Comparison of ENCODE assay signal across 8 mouse cellular contexts in the genomic region with DNA sequence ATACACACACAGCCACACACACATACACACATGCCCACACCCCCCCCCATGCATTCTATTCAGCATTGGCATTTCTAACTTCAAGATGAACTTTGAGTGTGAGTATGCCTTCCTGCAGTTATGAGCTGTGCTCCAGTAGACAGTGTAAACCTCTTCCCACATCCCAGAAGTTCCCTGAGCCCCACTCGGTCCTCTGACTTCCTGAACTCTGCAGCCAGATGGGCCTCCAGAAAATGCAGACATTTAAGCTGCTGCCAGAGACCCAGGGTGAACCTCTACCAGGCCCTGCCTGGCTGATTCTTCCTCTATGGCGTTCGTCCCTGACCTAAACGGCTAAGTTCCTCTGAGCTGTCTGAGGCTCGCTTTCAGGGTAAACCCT. TPM values are rescaled to one million over a fixed set of nuclear protein-coding genes. Genes with fewer than 3 reads are reported as not detected.
DNase-seq lines count a peak whose midpoint lies in the region; ATAC-seq and TF ChIP-seq lines count a peak whose summit lies in the region.

No protein-coding gene starts in this region.

- no peak for ATAC-seq in hindbrain, postnatal 0 days
- ATAC-seq in hindbrain, embryonic 12.5 days (ENCODE audit: low FRiP score): no peak
- no peak for ATAC-seq in midbrain, embryonic 11.5 days (ENCODE audit: low FRiP score)
- ATAC-seq in midbrain, embryonic 16.5 days: no peak
- ATAC-seq in intestine, embryonic 15.5 days: peak; percentile 35; the same call in 1 of the 2 replicates
- no peak for ATAC-seq in stomach, embryonic 14.5 days (ENCODE audit: insufficient number of reproducible peaks, insufficient read depth, low FRiP score, low read depth)

- H3K4me3 ChIP-seq in hindbrain, postnatal 0 days (ENCODE audit: low read length): no peak overlapping the region
- H3K4me3 ChIP-seq in hindbrain, embryonic 12.5 days: no peak overlapping the region
- no peak overlapping the region for H3K4me3 ChIP-seq in midbrain, embryonic 11.5 days (ENCODE audit: low read depth, low read length)
- no peak overlapping the region for H3K4me3 ChIP-seq in midbrain, embryonic 16.5 days (ENCODE audit: low read depth, low read length)
- no peak overlapping the region for H3K4me3 ChIP-seq in intestine, embryonic 15.5 days (replicated peaks)
- no peak overlapping the region for H3K4me3 ChIP-seq in stomach, embryonic 14.5 days (ENCODE audit: low read depth, low read length)

- no peaks in the 10 kb centered on the region for H3K9me3 ChIP-seq in hindbrain, postnatal 0 days (ENCODE audit: low read length)
- no peaks in the 10 kb centered on the region for H3K9me3 ChIP-seq in hindbrain, embryonic 12.5 days (replicated peaks)
- H3K9me3 ChIP-seq in midbrain, embryonic 11.5 days (ENCODE audit: control insufficient read depth, low read length): no peaks in the 10 kb centered on the region
- no peaks in the 10 kb centered on the region for H3K9me3 ChIP-seq in midbrain, embryonic 16.5 days (replicated peaks; ENCODE audit: control insufficient read depth, low read length, poor library complexity, severe bottlenecking)
- H3K9me3 ChIP-seq in intestine, embryonic 15.5 days: no peaks in the 10 kb centered on the region
- H3K9me3 ChIP-seq in stomach, embryonic 14.5 days (ENCODE audit: control insufficient read depth, low read depth, low read length): no peaks in the 10 kb centered on the region

- 67% methylated on average over 5 of the region's 5 CpGs for WGBS in hindbrain, postnatal 0 days
- WGBS in hindbrain, embryonic 12.5 days: 63% methylated on average over 5 of the region's 5 CpGs
- 67% methylated on average over 5 of the region's 5 CpGs for WGBS in midbrain, embryonic 11.5 days
- WGBS in midbrain, embryonic 16.5 days: 63% methylated on average over 5 of the region's 5 CpGs
- WGBS in intestine, embryonic 15.5 days: 39% methylated on average over 5 of the region's 5 CpGs
- WGBS in stomach, embryonic 14.5 days: 49% methylated on average over 5 of the region's 5 CpGs

- no peaks in the 10 kb centered on the region for H3K4me1 ChIP-seq in hindbrain, postnatal 0 days (ENCODE audit: insufficient read depth, low read length)
- H3K4me1 ChIP-seq in hindbrain, embryonic 12.5 days: peaks cover 19% of the 10 kb centered on the region
- no peaks in the 10 kb centered on the region for H3K4me1 ChIP-seq in midbrain, embryonic 11.5 days (ENCODE audit: control insufficient read depth, insufficient read depth, low read length)
- H3K4me1 ChIP-seq in midbrain, embryonic 16.5 days (ENCODE audit: control insufficient read depth, insufficient read depth, low read length): no peaks in the 10 kb centered on the region
- H3K4me1 ChIP-seq in intestine, embryonic 15.5 days (replicated peaks): peaks cover 13% of the 10 kb centered on the region
- peaks cover 21% of the 10 kb centered on the region; the same call in 1 of the 2 replicates for H3K4me1 ChIP-seq in stomach, embryonic 14.5 days (ENCODE audit: control insufficient read depth, insufficient read depth, low read length)

- no peaks in the 10 kb centered on the region for H3K36me3 ChIP-seq in hindbrain, postnatal 0 days (ENCODE audit: insufficient read depth, low read length)
- no peaks in the 10 kb centered on the region for H3K36me3 ChIP-seq in hindbrain, embryonic 12.5 days
- no peaks in the 10 kb centered on the region for H3K36me3 ChIP-seq in midbrain, embryonic 11.5 days (ENCODE audit: control insufficient read depth, insufficient read depth, low read length)
- no peaks in the 10 kb centered on the region for H3K36me3 ChIP-seq in midbrain, embryonic 16.5 days (ENCODE audit: control insufficient read depth, insufficient read depth, low read length)
- no peaks in the 10 kb centered on the region for H3K36me3 ChIP-seq in intestine, embryonic 15.5 days
- H3K36me3 ChIP-seq in stomach, embryonic 14.5 days (ENCODE audit: control insufficient read depth, insufficient read depth, low read length): no peaks in the 10 kb centered on the region

- no peak for TF ChIP-seq CTCF in hindbrain, postnatal 0 days (IDR thresholded peaks at IDR 0.05; ENCODE audit: low read depth)

- no peaks in the 10 kb centered on the region for H3K27me3 ChIP-seq in hindbrain, postnatal 0 days (ENCODE audit: insufficient read depth, low read length)
- H3K27me3 ChIP-seq in hindbrain, embryonic 12.5 days: 0 out of 2 replicates have a peak, but pooled peaks cover 3% of the 10 kb centered on the region
- H3K27me3 ChIP-seq in midbrain, embryonic 11.5 days (ENCODE audit: control insufficient read depth, insufficient read depth, low read length): no peaks in the 10 kb centered on the region
- no peaks in the 10 kb centered on the region for H3K27me3 ChIP-seq in midbrain, embryonic 16.5 days (ENCODE audit: control insufficient read depth, insufficient read depth, low read depth, low read length)
- no peaks in the 10 kb centered on the region for H3K27me3 ChIP-seq in intestine, embryonic 15.5 days (replicated peaks)
- H3K27me3 ChIP-seq in stomach, embryonic 14.5 days (ENCODE audit: control insufficient read depth, insufficient read depth, low read length): no peaks in the 10 kb centered on the region

- DNase-seq in hindbrain, postnatal 0 days (ENCODE audit: low spot score): no peak
- peak; percentile 83 for DNase-seq in midbrain, embryonic 11.5 days (ENCODE audit: low spot score, missing footprints)
- DNase-seq in layer of hippocampus, postnatal 14 days (ENCODE audit: low spot score in 2 of 2): no peak
- DNase-seq in urinary bladder, postnatal 25 days (ENCODE audit: low spot score): no peak

- peak overlapping the region; percentile 59 for H3K27ac ChIP-seq in hindbrain, postnatal 0 days
- H3K27ac ChIP-seq in hindbrain, embryonic 12.5 days: no peak overlapping the region
- H3K27ac ChIP-seq in midbrain, embryonic 11.5 days (ENCODE audit: low read depth, low read length): no peak overlapping the region
- no peak overlapping the region for H3K27ac ChIP-seq in midbrain, embryonic 16.5 days (ENCODE audit: low read length)
- H3K27ac ChIP-seq in intestine, embryonic 15.5 days: peak overlapping the region; percentile 53
- H3K27ac ChIP-seq in stomach, embryonic 14.5 days (ENCODE audit: low read length): peak overlapping the region; percentile 10; the same call in 1 of the 2 replicates

- no peak overlapping the region for H3K9ac ChIP-seq in hindbrain, postnatal 0 days (replicated peaks; ENCODE audit: low read length)
- H3K9ac ChIP-seq in hindbrain, embryonic 12.5 days: no peak overlapping the region
- no peak overlapping the region for H3K9ac ChIP-seq in midbrain, embryonic 11.5 days (ENCODE audit: low read length)
- no peak overlapping the region for H3K9ac ChIP-seq in midbrain, embryonic 16.5 days (ENCODE audit: low read depth, low read length)
- H3K9ac ChIP-seq in intestine, embryonic 15.5 days: no peak overlapping the region
- H3K9ac ChIP-seq in stomach, embryonic 14.5 days (replicated peaks; ENCODE audit: low read depth, low read length): no peak overlapping the region

- no peak overlapping the region for H3K4me2 ChIP-seq in hindbrain, postnatal 0 days (ENCODE audit: low read depth, low read length)
- no peak overlapping the region for H3K4me2 ChIP-seq in hindbrain, embryonic 12.5 days (replicated peaks)
- no peak overlapping the region for H3K4me2 ChIP-seq in midbrain, embryonic 11.5 days
- no peak overlapping the region for H3K4me2 ChIP-seq in midbrain, embryonic 16.5 days (ENCODE audit: low read length)
- no peak overlapping the region for H3K4me2 ChIP-seq in intestine, embryonic 15.5 days (replicated peaks)
- no peak overlapping the region for H3K4me2 ChIP-seq in stomach, embryonic 14.5 days (replicated peaks; ENCODE audit: low read depth, low read length)

RNA-seq across cellular contexts. Expression of a gene that starts 30.4 kb away (rescaled TPM):
- total RNA-seq in hindbrain, postnatal 0 days (2014; rRNA removed): 25.5 and 34.2 TPM in 2 replicates
- 33.2 and 36.6 TPM in 2 replicates for polyA plus RNA-seq in hindbrain, postnatal 0 days (2015; fragmentation: Nextera tagmentation; extraction: Ambion mirVana)
- polyA plus RNA-seq in hindbrain, embryonic 12.5 days (2016; fragmentation: Nextera tagmentation; extraction: Ambion mirVana): 17.9 and 19.4 TPM in 2 replicates
- 7.3 and 10.9 TPM in 2 replicates for polyA plus RNA-seq in midbrain, embryonic 11.5 days (2014; fragmentation: Nextera tagmentation; extraction: Ambion mirVana)
- 28.1 and 30.8 TPM in 2 replicates for polyA plus RNA-seq in midbrain, embryonic 16.5 days (2015; fragmentation: Nextera tagmentation; extraction: Ambion mirVana)
- polyA plus RNA-seq in intestine, embryonic 15.5 days (2015; fragmentation: Nextera tagmentation; extraction: Ambion mirVana): 65.4 and 71.3 TPM in 2 replicates
- polyA plus RNA-seq in stomach, embryonic 14.5 days (2014; fragmentation: Nextera tagmentation; extraction: Ambion mirVana): 29.0 and 34.8 TPM in 2 replicates
- total RNA-seq in layer of hippocampus, postnatal 14 days (2021): 10 to 100 TPM; 19.2 TPM

Comparison
In these comparisons a context has a peak if more than half of its experiments do, and no peak if none do; other contexts are left out.
1. H3K27ac ChIP-seq: peak in hindbrain, postnatal 0 days (single experiment), intestine, embryonic 15.5 days (single experiment) and stomach, embryonic 14.5 days (single experiment); none in hindbrain, embryonic 12.5 days (single experiment), midbrain, embryonic 11.5 days (single experiment) and midbrain, embryonic 16.5 days (single experiment).